Mouse (Mus musculus) heart, embryonic 11.5 days (tissue): ENCODE measurements around the gene Sowaha. TPM values are rescaled to one million over a fixed set of nuclear protein-coding genes. Genes with fewer than 3 reads are reported as not detected.
A peak's percentile ranks its signal among the peaks of the same experiment; 100 is the strongest.

Experiments used
- ATAC-seq: fragments of 200-750 bp; cut with Nextera tagmentation; replicated peaks from 2 replicates; pipeline ENCODE4 v1.8.0; 2017; ENCODE audit warnings: moderate library complexity; ENCODE audit not compliant: insufficient number of reproducible peaks, low FRiP score, low TSS enrichment
- H3K27ac ChIP-seq: fragments of 300-500 bp; sonication (generic); 2 replicates; pipeline ENCODE4 v1.5.1; 2014; ENCODE audit warnings: mild to moderate bottlenecking, low read depth, low read length
- H3K27me3 ChIP-seq: fragments of 300-500 bp; sonication (generic); 2 replicates; pipeline ENCODE4 v1.6.1; 2014; ENCODE audit warnings: mild to moderate bottlenecking, low read length, mixed read lengths; ENCODE audit not compliant: control insufficient read depth, insufficient read depth
- H3K36me3 ChIP-seq: fragments of 300-500 bp; sonication (generic); 2 replicates; pipeline ENCODE4 v1.6.1; 2014; ENCODE audit warnings: mild to moderate bottlenecking, low read length, moderate library complexity, mixed read lengths; ENCODE audit not compliant: control insufficient read depth, insufficient read depth
- H3K4me1 ChIP-seq: fragments of 300-500 bp; sonication (generic); 2 replicates; pipeline ENCODE4 v1.6.1; 2014; ENCODE audit warnings: low read length; ENCODE audit not compliant: control insufficient read depth, insufficient read depth
- H3K4me2 ChIP-seq: fragments of 300-500 bp; sonication (generic); 2 replicates; pipeline ENCODE4 v1.6.1; 2014; ENCODE audit warnings: mild to moderate bottlenecking, moderate library complexity
- H3K4me3 ChIP-seq: fragments of 300-500 bp; sonication (generic); 2 replicates; pipeline ENCODE4 v1.5.1; 2014; ENCODE audit warnings: low read depth, low read length
- H3K9ac ChIP-seq: fragments of 300-500 bp; sonication (generic); 2 replicates; pipeline ENCODE4 v1.6.1; 2014; ENCODE audit warnings: mild to moderate bottlenecking, low read depth, low read length, moderate library complexity
- H3K9me3 ChIP-seq: fragments of 300-500 bp; sonication (generic); replicated peaks from 2 replicates; pipeline ENCODE4 v1.6.1; 2016; ENCODE audit warnings: low read length; ENCODE audit not compliant: control insufficient read depth
- WGBS: fragments of 180-500 bp; shearing (Covaris S2); extraction: QIAGEN DNeasy Blood & Tissue Kit; methylation state at CpG from one replicate; pipeline ENCODE4 v1.1.7; 2014; ENCODE audit not compliant: insufficient replicate concordance; 5-methylcytosine and 5-hydroxymethylcytosine counted together
- polyA plus RNA-seq: library from polyadenylated mRNA; unstranded; fragments of >200 nt; fragmentation: Nextera tagmentation; extraction: Ambion mirVana; gene quantifications from 2 replicates; pipeline ENCODE4 v1.2.1, GENCODE M21; 2014

Sowaha gene
- polyA plus RNA-seq, 1 experiment from 2014 or later, result 0.73 TPM

GRCm38 (mm10) chr11:53496946-53497345, 16.9 kb upstream of the Sowaha start:
- WGBS, result 80% methylated on average over 6 of the region's 6 CpGs

GRCm38 (mm10) chr11:53495417-53495816, 15.3 kb upstream of the Sowaha start:
- WGBS, result 63% methylated on average over 6 of the region's 6 CpGs
- Histone ChIP-seq H3K4me2 (no peak overlapping the region), H3K4me3 (no peak overlapping the region), H3K4me1 (peaks cover 12% of the 10 kb centered on the region), H3K36me3 (no peaks in the 10 kb centered on the region), H3K9me3 (no peaks in the 10 kb centered on the region), H3K27me3 (no peaks in the 10 kb centered on the region), H3K27ac (no peak overlapping the region), H3K9ac (no peak overlapping the region)
- ATAC-seq, result no peak

More at GRCm38 (mm10) chr11:53496946-53497345, 16.9 kb upstream of the Sowaha start:
- Histone ChIP-seq H3K36me3 (no peaks in the 10 kb centered on the region), H3K9ac (no peak overlapping the region), H3K9me3 (no peaks in the 10 kb centered on the region), H3K27me3 (no peaks in the 10 kb centered on the region), H3K4me3 (no peak overlapping the region), H3K4me2 (no peak overlapping the region), H3K4me1 (peaks cover 8% of the 10 kb centered on the region), H3K27ac (no peak overlapping the region)
- no peak for ATAC-seq

GRCm38 (mm10) chr11:53493243-53493955, 13.3 kb upstream of the Sowaha start:
- H3K9ac ChIP-seq, result no peak overlapping the region
- 0 out of 2 replicates have a peak overlapping the region, but pooled peaks have one; percentile 41 for H3K27ac ChIP-seq
- H3K4me1 ChIP-seq, result peaks cover 12% of the 10 kb centered on the region
- no peaks in the 10 kb centered on the region for H3K27me3 ChIP-seq
- H3K36me3 ChIP-seq, result no peaks in the 10 kb centered on the region
- H3K4me2 ChIP-seq, result no peak overlapping the region
- no peak for ATAC-seq
- H3K9me3 ChIP-seq, result no peaks in the 10 kb centered on the region
- H3K4me3 ChIP-seq, result no peak overlapping the region
- 28% methylated on average over 3 of the region's 3 CpGs for WGBS

GRCm38 (mm10) chr11:53491954-53492401, 11.9 kb upstream of the Sowaha start:
- H3K36me3 ChIP-seq, result no peaks in the 10 kb centered on the region
- H3K9me3 ChIP-seq, result no peaks in the 10 kb centered on the region
- H3K4me1 ChIP-seq, result peaks cover 17% of the 10 kb centered on the region
- no peak for ATAC-seq
- H3K9ac ChIP-seq, result 0 out of 2 replicates have a peak overlapping the region, but pooled peaks have one; percentile 2
- 0 out of 2 replicates have a peak overlapping the region, but pooled peaks have one; percentile 15 for H3K27ac ChIP-seq
- peaks cover 10% of the 10 kb centered on the region for H3K27me3 ChIP-seq
- H3K4me3 ChIP-seq, result no peak overlapping the region
- WGBS, result 21% methylated on average over 8 of the region's 8 CpGs
- no peak overlapping the region for H3K4me2 ChIP-seq

GRCm38 (mm10) chr11:53489421-53489820, 9.3 kb upstream of the Sowaha start:
- 84% methylated on average over 9 of the region's 9 CpGs for WGBS
- Histone ChIP-seq H3K9ac (no peak overlapping the region), H3K4me2 (no peak overlapping the region), H3K27me3 (peaks cover 14% of the 10 kb centered on the region), H3K4me3 (no peak overlapping the region), H3K27ac (no peak overlapping the region), H3K4me1 (peaks cover 21% of the 10 kb centered on the region), H3K9me3 (no peaks in the 10 kb centered on the region), H3K36me3 (no peaks in the 10 kb centered on the region)
- ATAC-seq, result no peak

GRCm38 (mm10) chr11:53489007-53489406, 8.9 kb upstream of the Sowaha start:
- 95% methylated on average over 5 of the region's 5 CpGs for WGBS
- Histone ChIP-seq H3K4me1 (peaks cover 21% of the 10 kb centered on the region), H3K9me3 (no peaks in the 10 kb centered on the region), H3K4me3 (no peak overlapping the region), H3K9ac (no peak overlapping the region), H3K36me3 (no peaks in the 10 kb centered on the region), H3K4me2 (no peak overlapping the region), H3K27ac (no peak overlapping the region), H3K27me3 (peaks cover 14% of the 10 kb centered on the region)
- ATAC-seq, result no peak

GRCm38 (mm10) chr11:53486822-53487594, 6.9 kb upstream of the Sowaha start:
- no peak for ATAC-seq
- H3K9me3 ChIP-seq, result no peaks in the 10 kb centered on the region
- H3K27me3 ChIP-seq, result peaks cover 14% of the 10 kb centered on the region
- H3K4me2 ChIP-seq, result peak overlapping the region; percentile 66
- peak overlapping the region; percentile 56; the same call in 1 of the 2 replicates for H3K9ac ChIP-seq
- H3K4me1 ChIP-seq, result peaks cover 15% of the 10 kb centered on the region
- peak overlapping the region; percentile 22 for H3K4me3 ChIP-seq
- no peak overlapping the region for H3K27ac ChIP-seq
- WGBS, result 9% methylated on average over 27 of the region's 27 CpGs
- no peaks in the 10 kb centered on the region for H3K36me3 ChIP-seq

- H3K4me2 ChIP-seq, result no peak overlapping the region
- H3K9me3 ChIP-seq, result no peaks in the 10 kb centered on the region
- 57% methylated on average over 3 of the region's 3 CpGs for WGBS
- peaks cover 9% of the 10 kb centered on the region for H3K4me1 ChIP-seq
- no peak overlapping the region for H3K9ac ChIP-seq
- no peaks in the 10 kb centered on the region for H3K36me3 ChIP-seq
- no peak overlapping the region for H3K4me3 ChIP-seq
- peaks cover 16% of the 10 kb centered on the region for H3K27me3 ChIP-seq
- no peak for ATAC-seq
- no peak overlapping the region for H3K27ac ChIP-seq
Observed at GRCm38 (mm10) chr11:53486351-53486750, 6.3 kb upstream of the Sowaha start.
